Mouse (Mus musculus): Measurements from ENCODE around the gene Slc44a1.

Slc44a1 gene

GRCm38 (mm10) chr4:53465887-53466286 is 25.7 kb downstream of the Slc44a1 start:
- no peak for DNase-seq (ENCODE audit: low spot score in 2 of 2)

GRCm38 (mm10) chr4:53469007-53469406 is 28.8 kb downstream of the Slc44a1 start:
- DNase-seq (ENCODE audit: low spot score in 2 of 2), result peak; percentile 37 to 46

- no peak for DNase-seq (ENCODE audit: low spot score in 2 of 2)
These were observed 33.9 kb downstream of the Slc44a1 start for GRCm38 (mm10) chr4:53474109-53474508.

GRCm38 (mm10) chr4:53475230-53475952 is 35.2 kb downstream of the Slc44a1 start:
- peak in 1 of 2 experiments; percentile 21 for DNase-seq (ENCODE audit: low spot score in 2 of 2)

GRCm38 (mm10) chr4:53478644-53479043 is 38.4 kb downstream of the Slc44a1 start:
- DNase-seq (ENCODE audit: low spot score in 2 of 2), result peak in 1 of 2 experiments; percentile 38

GRCm38 (mm10) chr4:53487216-53488188 is 47.3 kb downstream of the Slc44a1 start:
- no peak for DNase-seq (ENCODE audit: low spot score in 2 of 2)

- no peak for DNase-seq (ENCODE audit: low spot score in 2 of 2)
These were observed 48.6 kb downstream of the Slc44a1 start for GRCm38 (mm10) chr4:53488803-53489202.

GRCm38 (mm10) chr4:53490371-53490770 is 50.2 kb downstream of the Slc44a1 start:
- DNase-seq (ENCODE audit: low spot score in 2 of 2), result no peak

GRCm38 (mm10) chr4:53491269-53491668 is 51.1 kb downstream of the Slc44a1 start:
- no peak for DNase-seq (ENCODE audit: low spot score in 2 of 2)

GRCm38 (mm10) chr4:53495646-53496045 is 55.4 kb downstream of the Slc44a1 start:
- DNase-seq (ENCODE audit: low spot score in 2 of 2), result no peak

- no peak for DNase-seq (ENCODE audit: low spot score in 2 of 2)
These were observed 62.6 kb downstream of the Slc44a1 start for GRCm38 (mm10) chr4:53502764-53503163.

- DNase-seq (ENCODE audit: low spot score in 2 of 2), result peak; percentile 68 to 87
These were observed 72.1 kb downstream of the Slc44a1 start for GRCm38 (mm10) chr4:53512131-53512916.

- no peak for DNase-seq (ENCODE audit: low spot score in 2 of 2)
These were observed 73.3 kb downstream of the Slc44a1 start for GRCm38 (mm10) chr4:53513276-53514081.

GRCm38 (mm10) chr4:53516011-53516532 is 75.9 kb downstream of the Slc44a1 start:
- DNase-seq (ENCODE audit: low spot score in 2 of 2), result peak; percentile 59 to 74

- no peak for DNase-seq (ENCODE audit: low spot score in 2 of 2)
These were observed 79.2 kb downstream of the Slc44a1 start for GRCm38 (mm10) chr4:53519429-53519828.

- no peak for DNase-seq (ENCODE audit: low spot score in 2 of 2)
These were observed 80.8 kb downstream of the Slc44a1 start for GRCm38 (mm10) chr4:53521028-53521427.

GRCm38 (mm10) chr4:53522655-53523054 is 82.4 kb downstream of the Slc44a1 start:
- DNase-seq (ENCODE audit: low spot score in 2 of 2), result no peak

GRCm38 (mm10) chr4:53525503-53525902 is 85.3 kb downstream of the Slc44a1 start:
- no peak for DNase-seq (ENCODE audit: low spot score in 2 of 2)

- no peak for DNase-seq (ENCODE audit: low spot score in 2 of 2)
These were observed 85.8 kb downstream of the Slc44a1 start for GRCm38 (mm10) chr4:53525994-53526393.

- no peak for DNase-seq (ENCODE audit: low spot score in 2 of 2)
These were observed 86.2 kb downstream of the Slc44a1 start for GRCm38 (mm10) chr4:53526446-53526845.

- no peak for DNase-seq (ENCODE audit: low spot score in 2 of 2)
These were observed 95.6 kb downstream of the Slc44a1 start for GRCm38 (mm10) chr4:53535795-53536194.
